Mouse (Mus musculus): Measurements from ENCODE around the gene Acap3. TPM values are rescaled to one million over a fixed set of nuclear protein-coding genes. Genes with fewer than 3 reads are reported as not detected.

Gene Acap3
- 100 to 1,000 TPM; 133 to 136 TPM for total RNA-seq (2021)

DNA sequence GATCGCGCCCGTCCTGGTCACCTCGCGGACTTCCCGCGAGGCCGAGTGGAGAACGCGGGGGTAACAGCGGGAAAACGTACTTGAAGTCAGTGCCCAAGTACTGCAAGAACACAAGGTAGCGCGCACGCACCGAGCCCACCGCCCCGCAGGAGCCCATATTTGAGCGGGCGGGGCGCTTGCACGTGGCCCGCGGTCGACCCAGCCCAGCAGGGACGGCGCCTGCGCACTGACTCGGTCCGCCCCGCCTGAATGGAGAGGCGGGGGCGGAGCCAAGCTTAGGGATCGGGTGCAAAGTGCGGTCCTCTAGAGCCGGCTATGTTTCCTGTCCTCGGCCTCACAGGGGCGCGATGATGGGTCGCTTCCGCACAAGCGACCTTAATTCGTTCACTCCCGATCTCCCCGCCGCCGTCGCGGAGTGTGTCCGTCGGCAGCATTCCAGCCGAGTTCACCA, at the start of gene Acap3, which contains the start of gene Pusl1:
TSS of gene Acap3 (plus strand) at position 272 of the 451 bp plus-strand sequence.
TSS of gene Pusl1 (minus strand) at position 231 of the 451 bp plus-strand sequence.
- DNase-seq (ENCODE audit: low spot score in 2 of 2) = peak; percentile 97
- intact Hi-C loops (cut with DNase I) = no loop called here

DNA sequence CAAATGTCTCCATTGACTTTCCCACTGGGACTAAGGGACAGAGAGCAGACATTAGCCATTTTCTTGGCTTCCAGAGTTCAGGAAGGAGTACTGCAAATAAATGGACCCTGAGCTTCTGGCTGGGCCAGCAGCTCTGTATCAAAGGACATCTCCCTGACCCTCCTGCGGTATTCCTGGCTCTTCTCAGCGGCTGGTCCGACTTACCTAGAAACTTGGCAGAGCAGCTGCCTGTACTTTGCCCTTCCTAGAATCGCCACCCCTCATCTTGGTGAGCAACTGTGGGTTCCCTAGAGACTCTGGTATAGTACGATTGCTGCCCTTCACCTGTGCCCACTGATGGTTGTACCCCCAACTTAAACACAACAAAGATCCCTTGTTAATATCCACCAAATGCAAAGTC, 48.4 kb upstream of the Acap3 start:
- intact Hi-C loops (cut with DNase I) = no loop called here
- no peak for DNase-seq (ENCODE audit: low spot score in 2 of 2)

DNA sequence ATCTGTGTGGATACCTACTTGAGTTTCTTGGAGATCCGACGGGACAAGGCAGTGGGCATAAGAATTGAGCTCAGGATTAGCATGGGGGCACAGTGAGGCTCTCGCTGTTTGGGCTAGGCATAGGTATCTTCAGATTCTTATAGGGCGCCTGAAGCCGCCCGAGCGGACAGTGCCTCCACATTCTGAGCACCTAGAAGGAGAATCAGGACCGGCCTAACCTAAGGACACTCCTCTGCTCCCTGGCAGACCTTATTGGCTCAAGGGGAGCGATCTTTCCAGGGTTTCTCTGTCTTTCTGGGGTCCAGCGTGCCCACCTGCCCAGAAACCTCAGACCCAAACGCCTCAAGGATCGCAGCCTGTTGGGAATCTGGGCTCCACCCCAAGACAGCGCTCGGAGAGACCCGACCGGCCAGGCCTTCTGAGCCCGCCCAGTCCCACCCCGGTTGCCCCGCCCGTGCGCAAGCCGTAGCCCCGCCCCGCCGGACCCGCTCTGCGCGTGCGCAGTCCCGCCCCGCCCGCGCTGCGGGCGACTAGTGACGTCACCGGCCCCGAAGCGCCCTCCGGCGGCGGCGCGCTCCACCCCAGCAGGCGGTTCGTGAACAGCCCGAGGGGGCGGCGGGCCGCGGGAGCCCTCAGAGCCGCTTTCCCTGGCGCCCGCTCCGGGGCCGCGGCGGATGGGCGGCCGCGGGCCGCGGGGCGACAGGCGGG, 44.6 kb upstream of the Acap3 start, which contains the start of gene Dvl1:
TSS of gene Dvl1 (plus strand) at position 532 of the 708 bp plus-strand sequence.
- intact Hi-C loops (cut with DNase I) = no loop called here
- peak; percentile 92 to 93 for DNase-seq (ENCODE audit: low spot score in 2 of 2)

GRCm38 (mm10) chr4:155847591-155848352, 43.9 kb upstream of the Acap3 start:
- intact Hi-C loops (cut with DNase I) = no loop called here
- DNase-seq (ENCODE audit: low spot score in 2 of 2) = no peak

- no peak for DNase-seq (ENCODE audit: low spot score in 2 of 2)
- intact Hi-C loops (cut with DNase I) = no loop called here
Observed at GRCm38 (mm10) chr4:155848434-155849095, 43.1 kb upstream of the Acap3 start.

GRCm38 (mm10) chr4:155849391-155849790, 42.2 kb upstream of the Acap3 start:
- no peak for DNase-seq (ENCODE audit: low spot score in 2 of 2)
- intact Hi-C loops (cut with DNase I) = no loop called here

GRCm38 (mm10) chr4:155849792-155850451, 41.7 kb upstream of the Acap3 start:
- intact Hi-C loops (cut with DNase I) = no loop called here

DNA sequence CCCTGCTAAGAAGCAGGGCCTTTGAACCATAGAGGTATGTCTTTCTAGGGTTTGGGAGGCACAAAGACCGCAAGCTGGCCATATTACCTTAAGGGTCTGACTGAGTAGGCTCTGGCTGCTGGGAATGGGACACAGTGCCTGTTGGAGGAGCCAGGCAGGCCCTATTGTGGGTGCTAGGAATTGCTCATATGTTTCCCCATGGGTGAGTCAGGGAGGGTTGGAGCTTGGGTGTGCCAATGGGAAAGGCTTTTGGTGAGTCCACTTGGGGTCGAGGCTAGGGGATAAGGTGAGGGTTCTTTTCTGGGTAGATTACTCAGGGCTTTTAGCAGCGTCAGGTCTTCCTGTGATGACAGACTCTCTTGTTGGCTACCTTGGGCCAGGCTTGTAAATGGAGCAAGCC, 40.3 kb upstream of the Acap3 start:
- no peak for DNase-seq (ENCODE audit: low spot score in 2 of 2)
- intact Hi-C loops (cut with DNase I) = no loop called here

More at GRCm38 (mm10) chr4:155849792-155850451, 41.7 kb upstream of the Acap3 start:
- no peak for DNase-seq (ENCODE audit: low spot score in 2 of 2)

- intact Hi-C loops (cut with DNase I) = no loop called here
- DNase-seq (ENCODE audit: low spot score in 2 of 2) = no peak
Observed at GRCm38 (mm10) chr4:155851951-155852411, 39.6 kb upstream of the Acap3 start.

DNA sequence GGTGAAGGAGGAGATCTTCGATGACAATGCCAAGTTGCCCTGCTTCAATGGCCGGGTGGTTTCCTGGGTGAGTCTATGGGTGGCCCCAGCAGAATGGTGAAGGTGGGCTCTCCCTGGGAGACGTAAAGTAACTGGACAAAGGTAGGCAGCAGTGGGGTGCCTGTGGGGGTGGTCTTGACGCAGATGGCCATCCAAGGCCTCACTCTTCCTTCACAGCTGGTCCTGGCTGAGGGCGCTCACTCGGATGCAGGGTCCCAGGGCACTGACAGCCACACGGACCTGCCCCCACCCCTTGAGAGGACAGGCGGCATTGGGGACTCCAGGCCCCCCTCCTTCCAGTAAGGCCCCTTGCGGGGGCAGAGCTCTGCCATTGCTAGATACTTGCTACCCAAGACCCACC, 38.2 kb upstream of the Acap3 start:
- no peak for DNase-seq (ENCODE audit: low spot score in 2 of 2)
- intact Hi-C loops (cut with DNase I) = no loop called here

DNA sequence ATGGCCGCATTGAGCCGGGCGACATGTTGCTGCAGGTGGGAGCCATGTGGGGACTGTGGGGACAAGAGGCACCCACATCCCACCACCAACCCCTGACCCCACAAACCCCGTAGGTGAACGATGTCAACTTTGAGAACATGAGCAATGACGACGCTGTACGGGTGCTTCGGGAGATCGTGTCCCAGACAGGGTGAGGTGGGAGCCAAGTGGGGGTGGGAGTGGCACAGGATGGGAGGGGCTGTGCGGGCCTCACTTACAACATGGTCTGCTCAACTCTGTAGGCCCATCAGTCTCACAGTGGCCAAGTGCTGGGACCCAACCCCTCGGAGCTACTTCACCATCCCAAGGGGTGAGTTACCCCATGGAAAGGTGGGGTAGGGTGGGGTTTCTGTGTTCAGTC, 36.6 kb upstream of the Acap3 start:
- intact Hi-C loops (cut with DNase I) = no loop called here
- DNase-seq (ENCODE audit: low spot score in 2 of 2) = no peak

DNA sequence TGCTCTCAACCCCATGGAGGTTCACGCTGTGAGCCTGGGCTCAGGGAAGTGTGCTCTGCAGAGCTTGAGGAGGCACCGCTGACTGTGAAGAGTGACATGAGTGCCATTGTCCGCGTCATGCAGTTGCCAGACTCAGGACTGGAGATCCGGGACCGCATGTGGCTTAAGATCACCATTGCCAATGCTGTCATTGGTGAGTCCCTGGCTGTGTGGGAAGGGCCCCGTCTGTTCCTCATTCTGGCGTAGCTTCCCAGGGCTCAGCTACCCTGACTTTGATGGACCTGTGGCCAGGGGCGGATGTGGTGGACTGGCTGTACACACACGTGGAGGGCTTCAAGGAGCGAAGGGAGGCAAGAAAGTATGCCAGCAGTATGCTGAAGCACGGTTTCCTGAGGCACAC, 35.6 kb upstream of the Acap3 start:
- intact Hi-C loops (cut with DNase I) = no loop called here
- DNase-seq (ENCODE audit: low spot score in 2 of 2) = no peak

DNA sequence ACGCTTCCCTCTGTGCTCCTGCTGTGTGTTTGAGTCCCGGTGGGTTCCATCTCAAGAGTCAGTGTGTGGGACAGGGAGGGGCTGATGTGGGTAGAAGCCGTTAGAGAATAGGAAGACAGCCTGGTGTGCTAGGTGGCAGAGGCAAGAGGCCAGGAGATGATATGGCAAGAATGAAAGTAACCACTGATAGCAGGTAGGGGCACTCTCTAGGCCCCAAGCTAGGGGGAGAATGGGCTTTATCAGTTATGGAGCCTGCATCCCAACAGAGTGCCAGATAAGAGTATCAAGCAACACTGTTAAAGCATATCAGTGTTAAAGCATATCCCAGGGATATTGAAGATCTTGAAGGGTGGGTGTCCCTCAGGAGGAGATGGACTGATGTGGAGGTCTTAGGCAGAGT, 34.7 kb upstream of the Acap3 start:
- no peak for DNase-seq (ENCODE audit: low spot score in 2 of 2)
- intact Hi-C loops (cut with DNase I) = no loop called here

DNA sequence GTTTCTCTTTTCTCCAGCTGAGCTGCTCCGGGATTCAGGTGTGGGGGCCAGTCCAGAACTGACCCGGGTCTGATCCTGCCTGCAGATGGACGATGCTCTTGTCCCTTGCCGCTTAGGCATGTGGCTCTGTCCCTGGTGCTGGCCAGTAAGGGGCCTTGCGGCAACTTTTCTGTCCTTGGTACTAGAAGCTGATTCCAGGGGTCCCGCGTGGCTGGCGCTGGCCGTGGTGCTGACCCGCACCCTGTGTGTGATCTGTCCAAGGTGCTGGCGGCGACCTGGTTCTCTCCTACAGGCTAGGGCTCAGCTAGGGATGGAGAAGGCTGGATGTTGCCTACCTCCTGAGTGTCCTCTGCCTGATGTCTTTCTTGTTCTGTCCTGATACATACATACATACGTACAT, 32.3 kb upstream of the Acap3 start:
- intact Hi-C loops (cut with DNase I) = no loop called here
- no peak for DNase-seq (ENCODE audit: low spot score in 2 of 2)

- DNase-seq (ENCODE audit: low spot score in 2 of 2) = no peak
- intact Hi-C loops (cut with DNase I) = no loop called here
Observed at GRCm38 (mm10) chr4:155861787-155862186, 29.8 kb upstream of the Acap3 start.

DNA sequence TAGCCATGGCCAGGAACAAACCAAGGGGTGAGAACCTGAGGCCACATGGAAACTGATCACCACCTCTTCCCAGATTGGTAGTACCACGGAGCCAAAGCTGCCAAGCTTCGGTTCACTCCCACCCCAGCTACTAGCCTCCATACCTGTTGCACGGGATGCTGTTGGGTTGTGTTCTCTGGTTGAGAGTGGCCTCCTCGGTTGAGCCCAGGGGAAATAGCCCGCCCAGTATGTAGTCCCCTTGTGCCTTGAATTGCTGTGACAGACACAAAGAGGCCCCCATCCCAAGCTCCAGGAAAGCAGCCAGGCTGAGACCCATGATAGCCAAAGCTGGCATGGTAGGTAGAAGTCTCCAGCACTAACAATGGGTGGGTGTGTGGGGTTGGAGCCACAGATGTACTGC, 28.6 kb upstream of the Acap3 start, which contains the start of gene Tas1r3:
TSS of gene Tas1r3 (minus strand) at position 362 of the 400 bp plus-strand sequence.
- DNase-seq (ENCODE audit: low spot score in 2 of 2) = no peak
- intact Hi-C loops (cut with DNase I) = no loop called here

GRCm38 (mm10) chr4:155868614-155869298, 22.9 kb upstream of the Acap3 start:
- DNase-seq (ENCODE audit: low spot score in 2 of 2) = no peak
- intact Hi-C loops (cut with DNase I) = no loop called here

GRCm38 (mm10) chr4:155869317-155870033, 22.1 kb upstream of the Acap3 start, which contains the start of the genes Cptp and Ints11:
Cptp (minus strand) TSS chr4:155869440.
Ints11 (plus strand) TSS chr4:155869546.
- intact Hi-C loops (cut with DNase I) = no loop called here
- DNase-seq (ENCODE audit: low spot score in 2 of 2) = peak; percentile 95 to 98

Data from left cerebral cortex, postnatal 25 days (tissue).